Mouse (Mus musculus): ENCODE data around the gene Diaph2.
"Not testable (repeated sequence)": the region's sequence is repeated elsewhere in the genome, so short reads cannot be mapped to it uniquely, and the experiment has no call there.

The Diaph2 gene

GRCm38 (mm10) chrX:130287032-130287431 lies 537.5 kb downstream of the Diaph2 start:
- in situ Hi-C loops (cut with MboI, MseI): no loop called here

- in situ Hi-C loops (cut with MboI, MseI): no loop called here
Observed at GRCm38 (mm10) chrX:130289775-130290174, 540.2 kb downstream of the Diaph2 start.

- in situ Hi-C loops (cut with MboI, MseI): no loop called here
Observed at GRCm38 (mm10) chrX:130350808-130351435, 601.4 kb downstream of the Diaph2 start.

- in situ Hi-C loops (cut with MboI, MseI): no loop called here
Observed at GRCm38 (mm10) chrX:130351480-130351879, 601.9 kb downstream of the Diaph2 start.

GRCm38 (mm10) chrX:130393508-130394145 lies 644.1 kb downstream of the Diaph2 start:
- in situ Hi-C loops (cut with MboI, MseI): no loop called here

GRCm38 (mm10) chrX:130403214-130403613 lies 653.7 kb downstream of the Diaph2 start:
- in situ Hi-C loops (cut with MboI, MseI): no loop called here

GRCm38 (mm10) chrX:130407471-130407870 lies 657.9 kb downstream of the Diaph2 start:
- in situ Hi-C loops (cut with MboI, MseI): not testable (repeated sequence)

GRCm38 (mm10) chrX:130408985-130409384 lies 659.4 kb downstream of the Diaph2 start:
- in situ Hi-C loops (cut with MboI, MseI): no loop called here

- in situ Hi-C loops (cut with MboI, MseI): no loop called here
Observed at GRCm38 (mm10) chrX:130423134-130423533, 673.6 kb downstream of the Diaph2 start.

GRCm38 (mm10) chrX:130451822-130452487 lies 702.4 kb downstream of the Diaph2 start:
- in situ Hi-C loops (cut with MboI, MseI): no loop called here

- in situ Hi-C loops (cut with MboI, MseI): no loop called here
Observed at GRCm38 (mm10) chrX:130452488-130452823, 702.9 kb downstream of the Diaph2 start.

GRCm38 (mm10) chrX:130473133-130473532 lies 723.6 kb downstream of the Diaph2 start:
- in situ Hi-C loops (cut with MboI, MseI): no loop called here

GRCm38 (mm10) chrX:130480877-130481276 lies 731.3 kb downstream of the Diaph2 start:
- in situ Hi-C loops (cut with MboI, MseI): no loop called here

- in situ Hi-C loops (cut with MboI, MseI): no loop called here
Observed at GRCm38 (mm10) chrX:130502680-130503464, 753.3 kb downstream of the Diaph2 start.

GRCm38 (mm10) chrX:130503465-130503860 lies 753.9 kb downstream of the Diaph2 start:
- in situ Hi-C loops (cut with MboI, MseI): no loop called here

GRCm38 (mm10) chrX:130505626-130506025 lies 756.1 kb downstream of the Diaph2 start:
- in situ Hi-C loops (cut with MboI, MseI): no loop called here
